Mouse (Mus musculus): ENCODE results near the gene Dab2. TPM values are rescaled to one million over a fixed set of nuclear protein-coding genes. Genes with fewer than 3 reads are reported as not detected.

The Dab2 gene
- total RNA-seq, 2 experiments from 2014 or later: 1.4 TPM; not detected in 1

GRCm38 (mm10) chr15:6388146-6388545 lies 88.6 kb downstream of the Dab2 start:
- ATAC-seq (replicated peaks; ENCODE audit: low FRiP score, poor library complexity, severe bottlenecking): no peak

- ATAC-seq (replicated peaks; ENCODE audit: low FRiP score, poor library complexity, severe bottlenecking): no peak
These were observed 89.0 kb downstream of the Dab2 start for GRCm38 (mm10) chr15:6388631-6389030.

- ATAC-seq (replicated peaks; ENCODE audit: low FRiP score, poor library complexity, severe bottlenecking): no peak
These were observed 90.5 kb downstream of the Dab2 start for GRCm38 (mm10) chr15:6390106-6390505.

- ATAC-seq (replicated peaks; ENCODE audit: low FRiP score, poor library complexity, severe bottlenecking): no peak
These were observed 91.1 kb downstream of the Dab2 start for GRCm38 (mm10) chr15:6390657-6391056.

GRCm38 (mm10) chr15:6391886-6392285 lies 92.3 kb downstream of the Dab2 start:
- no peak for ATAC-seq (replicated peaks; ENCODE audit: low FRiP score, poor library complexity, severe bottlenecking)

GRCm38 (mm10) chr15:6393624-6394023 lies 94.0 kb downstream of the Dab2 start:
- ATAC-seq (replicated peaks; ENCODE audit: low FRiP score, poor library complexity, severe bottlenecking): no peak

GRCm38 (mm10) chr15:6398211-6398610 lies 98.6 kb downstream of the Dab2 start:
- ATAC-seq (replicated peaks; ENCODE audit: low FRiP score, poor library complexity, severe bottlenecking): no peak

GRCm38 (mm10) chr15:6398881-6399280 lies 99.3 kb downstream of the Dab2 start:
- no peak for ATAC-seq (replicated peaks; ENCODE audit: low FRiP score, poor library complexity, severe bottlenecking)

GRCm38 (mm10) chr15:6400115-6400514 lies 100.5 kb downstream of the Dab2 start:
- ATAC-seq (replicated peaks; ENCODE audit: low FRiP score, poor library complexity, severe bottlenecking): no peak

GRCm38 (mm10) chr15:6402433-6402832 lies 102.8 kb downstream of the Dab2 start:
- no peak for ATAC-seq (replicated peaks; ENCODE audit: low FRiP score, poor library complexity, severe bottlenecking)

GRCm38 (mm10) chr15:6404172-6404571 lies 104.6 kb downstream of the Dab2 start:
- ATAC-seq (replicated peaks; ENCODE audit: low FRiP score, poor library complexity, severe bottlenecking): no peak

- ATAC-seq (replicated peaks; ENCODE audit: low FRiP score, poor library complexity, severe bottlenecking): no peak
These were observed 107.2 kb downstream of the Dab2 start for GRCm38 (mm10) chr15:6406771-6407170.

- ATAC-seq (replicated peaks; ENCODE audit: low FRiP score, poor library complexity, severe bottlenecking): no peak
These were observed 109.4 kb downstream of the Dab2 start for GRCm38 (mm10) chr15:6409031-6409430.

GRCm38 (mm10) chr15:6410161-6410560 lies 110.6 kb downstream of the Dab2 start:
- no peak for ATAC-seq (replicated peaks; ENCODE audit: low FRiP score, poor library complexity, severe bottlenecking)

- no peak for ATAC-seq (replicated peaks; ENCODE audit: low FRiP score, poor library complexity, severe bottlenecking)
These were observed 111.7 kb downstream of the Dab2 start for GRCm38 (mm10) chr15:6411334-6411733.

GRCm38 (mm10) chr15:6415317-6415716 lies 115.7 kb downstream of the Dab2 start:
- no peak for ATAC-seq (replicated peaks; ENCODE audit: low FRiP score, poor library complexity, severe bottlenecking)

- ATAC-seq (replicated peaks; ENCODE audit: low FRiP score, poor library complexity, severe bottlenecking): no peak
These were observed 132.2 kb downstream of the Dab2 start for GRCm38 (mm10) chr15:6431777-6432176.

- no peak for ATAC-seq (replicated peaks; ENCODE audit: low FRiP score, poor library complexity, severe bottlenecking)
These were observed 132.8 kb downstream of the Dab2 start for GRCm38 (mm10) chr15:6432411-6432810.

GRCm38 (mm10) chr15:6435281-6435680 lies 135.7 kb downstream of the Dab2 start:
- ATAC-seq (replicated peaks; ENCODE audit: low FRiP score, poor library complexity, severe bottlenecking): no peak

- ATAC-seq (replicated peaks; ENCODE audit: low FRiP score, poor library complexity, severe bottlenecking): no peak
These were observed 136.2 kb downstream of the Dab2 start for GRCm38 (mm10) chr15:6435773-6436172.

GRCm38 (mm10) chr15:6438685-6439084 lies 139.1 kb downstream of the Dab2 start:
- no peak for ATAC-seq (replicated peaks; ENCODE audit: low FRiP score, poor library complexity, severe bottlenecking)

GRCm38 (mm10) chr15:6444452-6444851 lies 144.9 kb downstream of the Dab2 start:
- ATAC-seq (replicated peaks; ENCODE audit: low FRiP score, poor library complexity, severe bottlenecking): no peak

GRCm38 (mm10) chr15:6445135-6445534 lies 145.5 kb downstream of the Dab2 start, which contains the start of gene C9:
Gene C9, plus strand, starts transcription at chr15:6445327.
- ATAC-seq (replicated peaks; ENCODE audit: low FRiP score, poor library complexity, severe bottlenecking): no peak

All from erythroblast, adult 5-6 weeks (primary cell).